Mouse (Mus musculus) myocyte (in vitro differentiated cells): ENCODE data around the gene Card11. TPM values are rescaled to one million over a fixed set of nuclear protein-coding genes. Genes with fewer than 3 reads are reported as not detected.

Source experiments
- H3K27me3 ChIP-seq: one replicate; pipeline ENCODE4 v1.6.1; 2011; ENCODE audit not compliant: control insufficient read depth, insufficient read depth, insufficient read length
- H3K36me3 ChIP-seq: one replicate; pipeline ENCODE4 v1.6.1; 2011; ENCODE audit not compliant: control insufficient read depth, insufficient read depth
- H3K4me2 ChIP-seq: one replicate; pipeline ENCODE4 v1.6.1; 2011; ENCODE audit warnings: low read depth, control low read depth
- H3K4me3 ChIP-seq: one replicate; pipeline ENCODE4 v1.5.1; 2011; ENCODE audit warnings: mild to moderate bottlenecking, control low read depth, moderate library complexity
- H3K79me2 ChIP-seq: one replicate; pipeline ENCODE4 v1.6.1; 2011; ENCODE audit not compliant: control insufficient read depth, insufficient read depth
- H3ac ChIP-seq: one replicate; pipeline ENCODE4 v1.6.1; 2011; ENCODE audit not compliant: control insufficient read depth, insufficient read length
- CEBPB ChIP-seq: IDR thresholded peaks from 2 replicates; pipeline ENCODE4 v1.6.1; 2011; ENCODE audit warnings: mild to moderate bottlenecking, moderate library complexity; ENCODE audit not compliant: poor library complexity, insufficient read depth, severe bottlenecking
- E2F4 ChIP-seq: IDR thresholded peaks from one replicate; pipeline ENCODE4 v1.6.1; 2011; ENCODE audit warnings: mild to moderate bottlenecking, control low read depth, moderate library complexity; ENCODE audit not compliant: insufficient read depth
- MAX ChIP-seq: IDR thresholded peaks from one replicate; pipeline ENCODE4 v1.6.1; 2011; ENCODE audit warnings: low read depth, mild to moderate bottlenecking, control low read depth
- MYOD1 ChIP-seq, 3 experiments: IDR thresholded peaks; one replicate each; pipeline ENCODE4 v1.6.1; 2011; ENCODE audit warnings: control low read depth in 2 of 3, low read depth in 2 of 3, mild to moderate bottlenecking in 2 of 3, moderate library complexity in 1 of 3; ENCODE audit not compliant: insufficient read length in 2 of 3, control insufficient read depth in 1 of 3
- MYOG ChIP-seq, 3 experiments: IDR thresholded peaks; one replicate each; pipeline ENCODE4 v1.6.1; 2011; ENCODE audit warnings: control low read depth in 2 of 3, low read depth in 2 of 3, mild to moderate bottlenecking in 2 of 3; ENCODE audit not compliant: insufficient read length in 2 of 3, control insufficient read depth in 1 of 3, insufficient read depth in 1 of 3
- POLR2A ChIP-seq: IDR thresholded peaks from one replicate; pipeline ENCODE4 v1.6.1; 2011; ENCODE audit warnings: low read depth, mild to moderate bottlenecking, control low read depth, moderate library complexity; ENCODE audit not compliant: insufficient read length
- POLR2AphosphoS2 ChIP-seq: IDR thresholded peaks from one replicate; pipeline ENCODE4 v1.6.1; 2011; ENCODE audit warnings: low read depth, control low read depth; ENCODE audit not compliant: insufficient read length
- REST ChIP-seq: IDR thresholded peaks from one replicate; pipeline ENCODE4 v1.6.1; 2011; ENCODE audit warnings: mild to moderate bottlenecking, control low read depth, moderate library complexity; ENCODE audit not compliant: insufficient read depth, insufficient read length
- SRF ChIP-seq: IDR thresholded peaks from one replicate; pipeline ENCODE4 v1.6.1; 2011; ENCODE audit warnings: low read depth; ENCODE audit not compliant: control insufficient read depth, insufficient read length
- TCF12 ChIP-seq: IDR thresholded peaks from one replicate; pipeline ENCODE4 v1.6.1; 2011; ENCODE audit warnings: mild to moderate bottlenecking, control low read depth; ENCODE audit not compliant: poor library complexity, insufficient read depth, severe bottlenecking
- TCF3 ChIP-seq: IDR thresholded peaks from one replicate; pipeline ENCODE4 v1.6.1; 2011; ENCODE audit warnings: low read depth, control low read depth; ENCODE audit not compliant: insufficient read length
- USF1 ChIP-seq: IDR thresholded peaks from one replicate; pipeline ENCODE4 v1.6.1; 2011; ENCODE audit warnings: low read depth, mild to moderate bottlenecking, control low read depth, moderate library complexity
- polyA plus RNA-seq: library from polyadenylated mRNA; unstranded; fragments of >200 nt; fragmentation: generic; extraction: Trizol; gene quantifications from one replicate; pipeline ENCODE4 v1.2.1, GENCODE M21; 2012; ENCODE audit warnings: missing spikeins

The Card11 gene
- polyA plus RNA-seq, 1 experiment = 0.04 TPM

DNA sequence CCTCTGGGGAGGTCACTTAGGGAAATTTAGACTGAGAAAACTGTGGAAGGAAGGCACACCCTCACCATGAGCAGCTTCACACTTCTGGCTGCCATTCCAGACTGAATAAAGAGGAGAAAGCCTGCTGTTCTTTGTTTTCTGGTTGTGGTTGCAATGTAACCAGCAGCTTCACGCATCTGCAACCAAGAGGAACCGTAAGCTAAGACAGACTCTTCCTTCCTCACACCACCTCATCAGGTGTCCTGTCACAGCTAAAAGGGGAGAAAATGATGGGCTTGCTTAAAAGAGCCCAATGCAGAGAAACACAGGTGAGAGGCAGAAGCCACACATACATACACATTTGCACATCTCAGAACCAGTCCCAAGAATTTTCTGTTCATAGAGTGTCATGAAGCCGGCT, 25.3 kb upstream of the Card11 start:
- Histone ChIP-seq H3K4me3 (no peak overlapping the region), H3K36me3 (no peaks in the 10 kb centered on the region), H3K27me3 (no peaks in the 10 kb centered on the region), H3ac (no peak overlapping the region), H3K79me2 (no peaks in the 10 kb centered on the region), H3K4me2 (no peak overlapping the region)
- no peak for TF ChIP-seq MYOG (IDR thresholded peaks at IDR 0.05; ENCODE audit: control insufficient read depth in 1 of 3, insufficient read depth in 1 of 3, insufficient read length in 2 of 3, low read depth in 2 of 3)
- TF ChIP-seq USF1 = no peak
- no peak for TF ChIP-seq TCF12
- no peak for TF ChIP-seq CEBPB
- no peak for TF ChIP-seq POLR2AphosphoS2
- TF ChIP-seq TCF3 = no peak
- no peak for TF ChIP-seq MYOD1 (IDR thresholded peaks at IDR 0.05; ENCODE audit: control insufficient read depth in 1 of 3, insufficient read length in 2 of 3, low read depth in 2 of 3)

DNA sequence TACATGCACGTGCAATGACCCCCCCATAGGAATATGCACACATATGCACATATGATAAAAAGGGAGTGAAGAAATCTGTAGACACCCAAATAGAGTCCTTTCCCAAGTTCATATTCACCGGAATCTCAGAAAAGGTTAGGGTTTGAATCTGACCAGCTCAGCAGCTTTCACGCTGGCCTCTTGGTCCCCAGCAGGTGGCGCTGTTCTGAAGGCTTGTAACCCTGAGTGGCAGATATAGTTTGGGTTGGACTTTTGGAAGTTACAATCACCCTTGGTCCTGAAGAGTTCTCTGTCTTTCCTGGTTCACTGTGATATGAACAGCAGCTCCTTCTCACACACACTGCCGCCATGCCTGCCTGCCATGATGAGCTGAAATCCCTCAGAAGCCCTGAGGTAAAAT, 24.1 kb upstream of the Card11 start:
- TF ChIP-seq POLR2AphosphoS2 (no peak), E2F4 (no peak), SRF (no peak), MYOD1 (IDR thresholded peaks at IDR 0.05; ENCODE audit: control insufficient read depth in 1 of 3, insufficient read length in 2 of 3, low read depth in 2 of 3) (no peak), CEBPB (no peak), MAX (no peak), POLR2A (no peak), TCF3 (no peak), TCF12 (no peak), MYOG (IDR thresholded peaks at IDR 0.05; ENCODE audit: control insufficient read depth in 1 of 3, insufficient read depth in 1 of 3, insufficient read length in 2 of 3, low read depth in 2 of 3) (no peak)
- Histone ChIP-seq H3K4me3 (no peak overlapping the region), H3ac (no peak overlapping the region), H3K36me3 (no peaks in the 10 kb centered on the region), H3K79me2 (no peaks in the 10 kb centered on the region), H3K4me2 (no peak overlapping the region), H3K27me3 (no peaks in the 10 kb centered on the region)

DNA sequence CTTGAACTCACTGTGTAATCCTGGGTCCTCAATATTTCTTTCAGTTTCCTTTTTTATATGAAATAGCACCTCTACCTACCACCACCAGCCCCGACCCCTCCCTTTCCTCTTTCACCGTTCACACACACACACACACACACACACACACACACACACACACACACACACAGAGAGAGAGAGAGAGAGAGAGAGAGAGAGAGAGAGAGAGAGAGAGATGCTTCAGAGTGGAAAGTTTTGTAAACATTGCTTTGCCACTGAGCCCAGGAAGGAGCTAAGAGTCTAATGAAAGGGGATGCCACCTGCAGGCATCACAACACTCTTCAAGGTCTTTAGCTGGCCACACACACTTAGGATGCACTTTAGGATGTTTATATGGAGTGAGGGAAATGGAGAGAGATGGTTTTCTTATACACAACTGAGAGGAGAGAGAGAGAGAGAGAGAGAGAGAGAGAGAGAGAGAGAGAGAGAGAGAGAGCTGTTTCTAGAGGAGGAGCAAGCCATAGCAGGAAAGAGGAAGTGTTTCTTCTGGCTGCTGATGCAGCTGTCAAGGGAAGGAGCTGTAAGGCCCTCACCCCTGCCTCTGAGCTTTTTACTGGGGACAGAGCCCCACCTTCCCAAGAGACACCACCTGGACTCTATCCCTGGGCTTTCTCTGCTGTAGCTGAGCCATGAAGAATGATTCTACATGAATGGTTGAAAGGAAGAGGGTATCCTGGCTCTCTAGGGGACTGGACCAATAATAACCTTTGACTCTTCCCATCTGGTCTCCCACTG, 17.7 kb upstream of the Card11 start:
- no peaks in the 10 kb centered on the region for H3K79me2 ChIP-seq
- H3K4me3 ChIP-seq = no peak overlapping the region
- H3K4me2 ChIP-seq = no peak overlapping the region
- no peak for TF ChIP-seq CEBPB
- TF ChIP-seq POLR2A = no peak
- TF ChIP-seq TCF12 = no peak
- TF ChIP-seq E2F4 = no peak
- TF ChIP-seq REST = no peak
- no peak for TF ChIP-seq MYOD1 (IDR thresholded peaks at IDR 0.05; ENCODE audit: control insufficient read depth in 1 of 3, insufficient read length in 2 of 3, low read depth in 2 of 3)
- no peak for TF ChIP-seq POLR2AphosphoS2
- no peaks in the 10 kb centered on the region for H3K36me3 ChIP-seq
- no peak overlapping the region for H3ac ChIP-seq
- no peaks in the 10 kb centered on the region for H3K27me3 ChIP-seq

DNA sequence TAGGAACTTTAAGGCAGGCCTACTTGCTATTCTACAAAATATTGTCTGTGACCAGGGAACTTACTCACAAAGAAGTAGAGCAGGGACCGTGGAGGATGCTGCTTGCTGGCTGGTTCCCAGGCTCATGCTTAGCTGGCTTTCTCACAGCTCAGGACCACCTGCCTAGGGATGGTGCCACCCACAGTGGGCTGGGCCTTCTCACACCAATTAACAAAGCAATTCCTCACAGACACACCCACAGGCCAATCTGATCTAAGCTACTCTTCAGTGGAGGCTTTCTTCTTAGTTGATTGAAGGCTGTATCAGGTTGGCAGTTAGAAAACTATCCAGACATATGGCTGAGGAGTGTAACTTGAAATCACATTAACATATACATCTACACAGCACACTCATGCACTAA, 15.7 kb upstream of the Card11 start:
- Histone ChIP-seq H3K4me2 (no peak overlapping the region), H3K4me3 (no peak overlapping the region), H3K79me2 (no peaks in the 10 kb centered on the region), H3ac (no peak overlapping the region), H3K27me3 (no peaks in the 10 kb centered on the region), H3K36me3 (no peaks in the 10 kb centered on the region)
- TF ChIP-seq TCF12 (no peak), REST (no peak), POLR2A (no peak)

DNA sequence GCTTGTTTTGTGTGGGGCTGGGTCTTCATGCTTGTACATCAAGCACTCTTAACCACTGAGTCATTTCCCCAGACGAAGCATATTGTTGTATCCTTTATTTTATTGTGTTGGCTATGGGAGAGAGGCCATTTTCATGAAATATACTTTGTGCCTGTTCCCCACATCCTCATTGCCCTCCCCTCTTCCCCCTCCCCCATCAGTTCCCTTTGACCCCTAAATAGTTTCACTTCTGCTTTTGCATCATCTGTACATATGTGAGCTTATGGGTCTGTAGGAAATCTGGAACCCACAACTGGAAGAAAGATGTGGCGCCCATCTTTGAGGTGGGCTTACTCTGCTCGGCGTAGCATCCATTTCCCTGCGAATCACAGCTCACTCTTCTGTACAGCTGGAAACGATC, 13.8 kb upstream of the Card11 start:
- no peaks in the 10 kb centered on the region for H3K36me3 ChIP-seq
- no peak for TF ChIP-seq REST
- no peak for TF ChIP-seq TCF12
- no peak for TF ChIP-seq CEBPB
- TF ChIP-seq USF1 = no peak
- TF ChIP-seq MYOD1 (IDR thresholded peaks at IDR 0.05; ENCODE audit: control insufficient read depth in 1 of 3, insufficient read length in 2 of 3, low read depth in 2 of 3) = no peak
- TF ChIP-seq POLR2A = no peak
- no peak for TF ChIP-seq MYOG (IDR thresholded peaks at IDR 0.05; ENCODE audit: control insufficient read depth in 1 of 3, insufficient read depth in 1 of 3, insufficient read length in 2 of 3, low read depth in 2 of 3)
- no peak for TF ChIP-seq E2F4
- no peak for TF ChIP-seq TCF3
- TF ChIP-seq SRF = no peak
- no peak for TF ChIP-seq MAX
- no peak for TF ChIP-seq POLR2AphosphoS2
- H3K27me3 ChIP-seq = no peaks in the 10 kb centered on the region
- H3K4me3 ChIP-seq = no peak overlapping the region
- no peaks in the 10 kb centered on the region for H3K79me2 ChIP-seq
- no peak overlapping the region for H3ac ChIP-seq
- H3K4me2 ChIP-seq = no peak overlapping the region
